Mouse (Mus musculus): ENCODE data around the gene Mrpl47.

- no peak for TF ChIP-seq GATA1 (IDR thresholded peaks at IDR 0.05; ENCODE audit: low read length)
- TF ChIP-seq TAL1 (IDR thresholded peaks at IDR 0.05; ENCODE audit: low read length), result no peak
These were observed 19.1 kb downstream of the Mrpl47 start for GRCm38 (mm10) chr3:32718271-32718670.
